In the genomic region with DNA sequence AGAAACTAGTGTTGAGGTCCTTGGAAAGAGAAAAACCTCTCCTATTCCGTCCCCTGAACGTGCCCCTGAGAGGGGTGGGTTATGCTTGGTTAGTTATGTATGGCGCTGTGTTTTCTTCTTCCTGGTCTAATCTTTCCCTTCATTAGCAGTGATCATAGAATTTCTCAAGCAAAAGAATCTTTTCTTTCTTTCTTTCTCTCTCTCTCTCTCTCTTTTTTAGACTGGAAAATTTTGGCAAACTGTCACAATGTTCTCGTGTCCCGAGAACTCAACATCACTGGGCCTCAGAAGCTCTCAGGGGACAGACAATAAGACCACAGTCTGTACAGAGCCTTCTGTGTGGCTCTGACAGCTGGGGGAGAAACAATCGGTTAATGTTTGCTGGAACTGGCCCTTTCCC, we compare ENCODE assay signal across 16 mouse cellular contexts. TPM values are rescaled to one million over a fixed set of nuclear protein-coding genes. Genes with fewer than 3 reads are reported as not detected.
A peak's percentile ranks its signal among the peaks of the same experiment; 100 is the strongest.
DNase-seq lines count a peak whose midpoint lies in the region; ATAC-seq lines count a peak whose summit lies in the region.
"Had no signal": no experiment of that assay in that cellular context is flagged by ENCODE, and none has a peak within 500 bp of the region (broad histone marks: within the 10 kb centered on the region; RNA-seq: fewer than 3 reads in every experiment).

No protein-coding gene starts in this region.

- H3K9me3 ChIP-seq in midbrain, embryonic 11.5 days (ENCODE audit: control insufficient read depth, low read length): no peaks in the 10 kb centered on the region
- no peaks in the 10 kb centered on the region for H3K9me3 ChIP-seq in midbrain, embryonic 15.5 days
- no peaks in the 10 kb centered on the region for H3K9me3 ChIP-seq in forebrain, embryonic 16.5 days (ENCODE audit: control insufficient read depth, low read length)

- intact Hi-C loops in heart, postnatal 14 days (cut with DNase I): no loop called here

- WGBS in midbrain, embryonic 11.5 days: 20% methylated on average over 6 of the region's 6 CpGs
- WGBS in midbrain, embryonic 15.5 days: 13% methylated on average over 6 of the region's 6 CpGs
- 4% methylated on average over 6 of the region's 6 CpGs for WGBS in forebrain, embryonic 16.5 days

- no peaks in the 10 kb centered on the region for H3K36me3 ChIP-seq in midbrain, embryonic 11.5 days (ENCODE audit: control insufficient read depth, insufficient read depth, low read length)
- H3K36me3 ChIP-seq in midbrain, embryonic 15.5 days (replicated peaks): no peaks in the 10 kb centered on the region
- no peaks in the 10 kb centered on the region for H3K36me3 ChIP-seq in forebrain, embryonic 16.5 days (ENCODE audit: control insufficient read depth, insufficient read depth)

- peaks cover 22% of the 10 kb centered on the region for H3K4me1 ChIP-seq in midbrain, embryonic 11.5 days (ENCODE audit: control insufficient read depth, insufficient read depth, low read length)
- H3K4me1 ChIP-seq in midbrain, embryonic 15.5 days: no peaks in the 10 kb centered on the region
- peaks cover 12% of the 10 kb centered on the region; the same call in 1 of the 2 replicates for H3K4me1 ChIP-seq in forebrain, embryonic 16.5 days (replicated peaks; ENCODE audit: control insufficient read depth, insufficient read depth, low read length)

- ATAC-seq in midbrain, embryonic 11.5 days (ENCODE audit: low FRiP score): no peak
- no peak for ATAC-seq in midbrain, embryonic 15.5 days (replicated peaks)
- no peak for ATAC-seq in forebrain, embryonic 16.5 days

- H3K27ac ChIP-seq in midbrain, embryonic 11.5 days (ENCODE audit: low read depth, low read length): peak overlapping the region; percentile 35; the same call in 1 of the 2 replicates
- H3K27ac ChIP-seq in midbrain, embryonic 15.5 days: no peak overlapping the region
- peak overlapping the region; percentile 13; the same call in 1 of the 2 replicates for H3K27ac ChIP-seq in forebrain, embryonic 16.5 days (ENCODE audit: low read length)

- no peak overlapping the region for H3K4me3 ChIP-seq in midbrain, embryonic 11.5 days (ENCODE audit: low read depth, low read length)
- no peak overlapping the region for H3K4me3 ChIP-seq in midbrain, embryonic 15.5 days
- no peak overlapping the region for H3K4me3 ChIP-seq in forebrain, embryonic 16.5 days (replicated peaks; ENCODE audit: low read length)
- H3K4me3 ChIP-seq: megakaryocyte, embryonic 14.5 days had no signal

- H3K4me2 ChIP-seq in midbrain, embryonic 11.5 days: no peak overlapping the region
- no peak overlapping the region for H3K4me2 ChIP-seq in midbrain, embryonic 15.5 days
- H3K4me2 ChIP-seq in forebrain, embryonic 16.5 days (ENCODE audit: low read length): no peak overlapping the region

- DNase-seq in heart, adult 11 months: peak; percentile 94
- no peak for DNase-seq in heart, postnatal 14 days
- no peak for DNase-seq in midbrain, embryonic 11.5 days (ENCODE audit: low spot score, missing footprints)
- peak; percentile 34 for DNase-seq in skeletal muscle tissue, adult 2 months (ENCODE audit: low read depth, low spot score)
- DNase-seq in thymus, postnatal 25 days: no peak
- DNase-seq in layer of hippocampus, adult 9-10 months (ENCODE audit: low spot score): no peak
- DNase-seq: adrenal gland, postnatal 25 days; cerebellum, adult 9-11 months; kidney, adult 11 months; layer of hippocampus, postnatal 36 days; thymus, postnatal 4 days had no signal

- H3K9ac ChIP-seq in midbrain, embryonic 11.5 days (ENCODE audit: low read length): no peak overlapping the region
- H3K9ac ChIP-seq in midbrain, embryonic 15.5 days: no peak overlapping the region
- no peak overlapping the region for H3K9ac ChIP-seq in forebrain, embryonic 16.5 days (replicated peaks; ENCODE audit: low read depth, low read length)

- peaks cover 23% of the 10 kb centered on the region for H3K27me3 ChIP-seq in midbrain, embryonic 11.5 days (ENCODE audit: control insufficient read depth, insufficient read depth, low read length)
- peaks cover 5% of the 10 kb centered on the region; the same call in 1 of the 2 replicates for H3K27me3 ChIP-seq in midbrain, embryonic 15.5 days (replicated peaks)
- H3K27me3 ChIP-seq in forebrain, embryonic 16.5 days (replicated peaks; ENCODE audit: control insufficient read depth, insufficient read depth, low read length): no peaks in the 10 kb centered on the region

RNA-seq across cellular contexts. Expression of gene Sowaha, which starts 15.3 kb away (rescaled TPM):
- under 1 TPM; 0.07 TPM for total RNA-seq in heart, postnatal 14 days (2021)
- 0.05 and 0.15 TPM in 2 replicates for polyA plus RNA-seq in midbrain, embryonic 11.5 days (2014; fragmentation: Nextera tagmentation; extraction: Ambion mirVana)
- polyA plus RNA-seq in midbrain, embryonic 15.5 days (2015; fragmentation: Nextera tagmentation; extraction: Ambion mirVana): 0.99 and 1.1 TPM in 2 replicates
- polyA plus RNA-seq in forebrain, embryonic 16.5 days (2015; fragmentation: Nextera tagmentation; extraction: Ambion mirVana): 1.9 and 2.2 TPM in 2 replicates
- total RNA-seq: granulocyte monocyte progenitor cell, adult 5-6 weeks had no signal

RNA-seq across cellular contexts. Expression of gene Gm9945, which starts 15.5 kb away (rescaled TPM):
- not detected for total RNA-seq in heart, postnatal 14 days (2021)
- 0.15 TPM in 1 of 2 replicates, not detected in the other for polyA plus RNA-seq in midbrain, embryonic 11.5 days (2014; fragmentation: Nextera tagmentation; extraction: Ambion mirVana)
- 0.39 TPM in 1 of 2 replicates, not detected in the other for polyA plus RNA-seq in midbrain, embryonic 15.5 days (2015; fragmentation: Nextera tagmentation; extraction: Ambion mirVana)
- not detected in 2 replicates for polyA plus RNA-seq in forebrain, embryonic 16.5 days (2015; fragmentation: Nextera tagmentation; extraction: Ambion mirVana)
- total RNA-seq: adrenal gland, postnatal 25 days; granulocyte monocyte progenitor cell, adult 5-6 weeks had no signal

RNA-seq across cellular contexts. Expression of gene Sept8, which starts 23.6 kb away (rescaled TPM):
- 10 to 100 TPM; 42.1 TPM for total RNA-seq in heart, postnatal 14 days (2021)
- 11.6 and 14.9 TPM in 2 replicates for polyA plus RNA-seq in midbrain, embryonic 11.5 days (2014; fragmentation: Nextera tagmentation; extraction: Ambion mirVana)
- polyA plus RNA-seq in midbrain, embryonic 15.5 days (2015; fragmentation: Nextera tagmentation; extraction: Ambion mirVana): 18.4 TPM in 2 replicates
- polyA plus RNA-seq in forebrain, embryonic 16.5 days (2015; fragmentation: Nextera tagmentation; extraction: Ambion mirVana): 23.3 and 25.6 TPM in 2 replicates

RNA-seq across cellular contexts. Expression of gene Gm9837, which starts 25.1 kb away (rescaled TPM):
- not detected for total RNA-seq in heart, postnatal 14 days (2021)
- polyA plus RNA-seq in midbrain, embryonic 11.5 days (2014; fragmentation: Nextera tagmentation; extraction: Ambion mirVana): not detected in 2 replicates
- not detected in 2 replicates for polyA plus RNA-seq in midbrain, embryonic 15.5 days (2015; fragmentation: Nextera tagmentation; extraction: Ambion mirVana)
- polyA plus RNA-seq in forebrain, embryonic 16.5 days (2015; fragmentation: Nextera tagmentation; extraction: Ambion mirVana): not detected in 2 replicates
- total RNA-seq: adrenal gland, postnatal 25 days; granulocyte monocyte progenitor cell, adult 5-6 weeks had no signal
- polyA plus RNA-seq: liver, embryonic 16.5 days had no signal

RNA-seq across cellular contexts. Expression of gene Shroom1, which starts 38.4 kb away (rescaled TPM):
- total RNA-seq in heart, postnatal 14 days (2021): under 1 TPM; 0.44 to 0.53 TPM
- polyA plus RNA-seq in midbrain, embryonic 11.5 days (2014; fragmentation: Nextera tagmentation; extraction: Ambion mirVana): 1.6 and 1.9 TPM in 2 replicates
- polyA plus RNA-seq in midbrain, embryonic 15.5 days (2015; fragmentation: Nextera tagmentation; extraction: Ambion mirVana): 3.5 and 3.7 TPM in 2 replicates
- polyA plus RNA-seq in forebrain, embryonic 16.5 days (2015; fragmentation: Nextera tagmentation; extraction: Ambion mirVana): 2.2 and 2.7 TPM in 2 replicates
- total RNA-seq: granulocyte monocyte progenitor cell, adult 5-6 weeks had no signal

Comparison
In these comparisons a context has a peak if more than half of its experiments do, and no peak if none do; other contexts are left out.
1. DNase-seq: peak in heart, adult 11 months (single experiment) and skeletal muscle tissue, adult 2 months (single experiment); none in heart, postnatal 14 days (0 of 2), midbrain, embryonic 11.5 days (single experiment), thymus, postnatal 25 days (single experiment) and layer of hippocampus, adult 9-10 months (single experiment).